In the genomic region with DNA sequence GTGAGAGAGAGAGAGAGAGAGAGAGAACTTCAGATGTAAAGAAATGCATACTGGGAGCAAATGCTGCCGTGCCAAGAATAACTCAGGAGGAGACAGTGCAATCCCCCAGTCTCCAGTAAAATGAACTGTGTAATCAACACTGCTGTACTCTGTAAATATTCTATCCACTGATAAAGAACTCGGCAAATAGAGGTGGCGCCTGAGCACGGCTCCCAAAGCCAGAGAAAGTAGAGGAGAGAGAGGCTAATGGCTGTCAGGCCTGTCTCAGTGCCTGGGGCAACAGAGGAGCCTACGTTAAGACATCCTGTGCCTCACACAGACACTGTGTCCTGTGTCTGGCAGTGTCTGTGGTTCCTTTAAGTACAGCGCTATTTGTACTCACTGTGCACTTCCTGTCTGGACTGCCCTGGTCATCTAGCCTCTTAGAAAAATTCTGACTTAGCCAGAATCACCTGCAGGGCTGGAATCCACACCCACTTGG, we compare ENCODE assay signal across 8 mouse cellular contexts.
DNase-seq lines count a peak whose midpoint lies in the region; ATAC-seq and TF ChIP-seq lines count a peak whose summit lies in the region.

No protein-coding gene starts in this region.

- TF ChIP-seq CTCF in cortical plate, adult 2 months (IDR thresholded peaks at IDR 0.05; ENCODE audit: extremely low read depth, insufficient read depth, low read length), result no peak

- no peak for DNase-seq in frontal cortex, postnatal 10 days (ENCODE audit: low spot score in 2 of 2)
- DNase-seq in lung, postnatal 25 days (ENCODE audit: low spot score), result peak; percentile 49
- no peak for DNase-seq in MN1 (ENCODE audit: low spot score)
- DNase-seq in adrenal gland, postnatal 36 days, result no peak
- DNase-seq in adrenal gland, postnatal 14 days, result no peak

- no peaks in the 10 kb centered on the region for H3K36me3 ChIP-seq in kidney, embryonic 15.5 days

- no peak overlapping the region for H3K4me2 ChIP-seq in kidney, embryonic 15.5 days

- H3K9me3 ChIP-seq in kidney, embryonic 15.5 days (replicated peaks), result no peaks in the 10 kb centered on the region

- no peaks in the 10 kb centered on the region for H3K27me3 ChIP-seq in kidney, embryonic 15.5 days

- 0 out of 2 replicates have a peak, but pooled peaks have one; percentile 17 for TF ChIP-seq POLR2A in cortical plate, adult 2 months (IDR thresholded peaks at IDR 0.05; ENCODE audit: extremely low read depth, insufficient read depth, low read length)

- peak overlapping the region; percentile 75 for H3K27ac ChIP-seq in cortical plate, adult 2 months (ENCODE audit: insufficient read depth, low read length)
- H3K27ac ChIP-seq in kidney, embryonic 15.5 days, result peak overlapping the region; percentile 75

- H3K4me3 ChIP-seq in cortical plate, adult 2 months (ENCODE audit: insufficient read depth, low read length), result no peak overlapping the region
- H3K4me3 ChIP-seq in kidney, embryonic 15.5 days (replicated peaks), result no peak overlapping the region

- peak; percentile 42; the same call in 1 of the 2 replicates for ATAC-seq in frontal cortex, adult (ENCODE audit: low TSS enrichment)
- ATAC-seq in kidney, embryonic 15.5 days (replicated peaks; ENCODE audit: low FRiP score), result no peak; the same call in 1 of the 2 replicates

- H3K4me1 ChIP-seq in cortical plate, adult 2 months (ENCODE audit: control insufficient read depth, insufficient read depth, low read length), result peaks cover 4% of the 10 kb centered on the region
- peaks cover 15% of the 10 kb centered on the region for H3K4me1 ChIP-seq in kidney, embryonic 15.5 days

- H3K9ac ChIP-seq in kidney, embryonic 15.5 days, result no peak overlapping the region

- WGBS in kidney, embryonic 15.5 days, result 27% methylated on average over 6 of the region's 6 CpGs
